Mouse (Mus musculus): Measurements from ENCODE around the gene Sema3g. TPM values are rescaled to one million over a fixed set of nuclear protein-coding genes. Genes with fewer than 3 reads are reported as not detected.

The Sema3g gene
- polyA plus RNA-seq, 2 experiments = 0.15 TPM; not detected in 1

GRCm38 (mm10) chr14:31251626-31252025 lies 34.0 kb downstream of the Sema3g start:
- Histone ChIP-seq H3K4me1 (replicated peaks; ENCODE audit: control insufficient read depth in 2 of 2, insufficient read depth in 2 of 2, low read length in 1 of 2) (peaks cover 7 to 9% of the 10 kb centered on the region in 2 experiments), H3K27ac (peak overlapping the region; percentile 44), H3K9ac (replicated peaks) (peak overlapping the region; percentile 94), H3K9me3 (ENCODE audit: control insufficient read depth, low read length) (no peaks in the 10 kb centered on the region), H3K36me3 (replicated peaks; ENCODE audit: control insufficient read depth, insufficient read depth, low read depth) (peaks cover 36% of the 10 kb centered on the region), H3K4me2 (ENCODE audit: low read depth) (peak overlapping the region; percentile 82), H3K27me3 (ENCODE audit: control insufficient read depth, insufficient read depth, low read length) (no peaks in the 10 kb centered on the region), H3K4me3 (ENCODE audit: insufficient read depth in 1 of 2, low read depth in 2 of 2, low read length in 2 of 2) (peak overlapping the region; percentile 88 to 97)
- under 1% methylated on average over 18 of the region's 18 CpGs for WGBS (ENCODE audit: insufficient replicate concordance)
- DNase-seq (ENCODE audit: low read depth in 3 of 3, low spot score in 3 of 3) (no peak), ATAC-seq (ENCODE audit: insufficient read depth) (peak; percentile 22)
- TF ChIP-seq EP300 (IDR thresholded peaks at IDR 0.05; ENCODE audit: low read depth) (no peak), CTCF (IDR thresholded peaks at IDR 0.05; ENCODE audit: low read depth) (0 out of 2 replicates have a peak, but pooled peaks have one; percentile 6)

GRCm38 (mm10) chr14:31252091-31252490 lies 34.4 kb downstream of the Sema3g start:
- Histone ChIP-seq H3K4me3 (ENCODE audit: insufficient read depth in 1 of 2, low read depth in 2 of 2, low read length in 2 of 2) (peak overlapping the region; percentile 88 to 97), H3K4me1 (replicated peaks; ENCODE audit: control insufficient read depth in 2 of 2, insufficient read depth in 2 of 2, low read length in 1 of 2) (peaks cover 7 to 9% of the 10 kb centered on the region in 2 experiments), H3K36me3 (replicated peaks; ENCODE audit: control insufficient read depth, insufficient read depth, low read depth) (peaks cover 40% of the 10 kb centered on the region), H3K27ac (no peak overlapping the region; the same call in 1 of the 2 replicates), H3K4me2 (ENCODE audit: low read depth) (peak overlapping the region; percentile 82), H3K27me3 (ENCODE audit: control insufficient read depth, insufficient read depth, low read length) (no peaks in the 10 kb centered on the region), H3K9ac (replicated peaks) (peak overlapping the region; percentile 94), H3K9me3 (ENCODE audit: control insufficient read depth, low read length) (no peaks in the 10 kb centered on the region)
- TF ChIP-seq CTCF (IDR thresholded peaks at IDR 0.05; ENCODE audit: low read depth) (0 out of 2 replicates have a peak, but pooled peaks have one; percentile 7), EP300 (IDR thresholded peaks at IDR 0.05; ENCODE audit: low read depth) (no peak)
- 75% methylated on average over 5 of the region's 5 CpGs for WGBS (ENCODE audit: insufficient replicate concordance)
- ATAC-seq (ENCODE audit: insufficient read depth) (no peak), DNase-seq (ENCODE audit: low read depth in 3 of 3, low spot score in 3 of 3) (no peak)

GRCm38 (mm10) chr14:31258476-31259050 lies 40.9 kb downstream of the Sema3g start:
- H3K36me3 ChIP-seq (replicated peaks; ENCODE audit: control insufficient read depth, insufficient read depth, low read depth) = peaks cover 62% of the 10 kb centered on the region
- peaks cover 27 to 30% of the 10 kb centered on the region in 2 experiments for H3K4me1 ChIP-seq (replicated peaks; ENCODE audit: control insufficient read depth in 2 of 2, insufficient read depth in 2 of 2, low read length in 1 of 2)
- H3K9me3 ChIP-seq (ENCODE audit: control insufficient read depth, low read length) = no peaks in the 10 kb centered on the region
- H3K4me2 ChIP-seq (ENCODE audit: low read depth) = no peak overlapping the region
- DNase-seq (ENCODE audit: low read depth in 3 of 3, low spot score in 3 of 3) = no peak
- H3K4me3 ChIP-seq (ENCODE audit: insufficient read depth in 1 of 2, low read depth in 2 of 2, low read length in 2 of 2) = no peak overlapping the region
- TF ChIP-seq EP300 (IDR thresholded peaks at IDR 0.05; ENCODE audit: low read depth) = no peak
- no peak for TF ChIP-seq CTCF (IDR thresholded peaks at IDR 0.05; ENCODE audit: low read depth)
- no peak overlapping the region for H3K9ac ChIP-seq (replicated peaks)
- ATAC-seq (ENCODE audit: insufficient read depth) = no peak
- no peaks in the 10 kb centered on the region for H3K27me3 ChIP-seq (ENCODE audit: control insufficient read depth, insufficient read depth, low read length)
- WGBS (ENCODE audit: insufficient replicate concordance) = 92% methylated on average over 14 of the region's 14 CpGs
- 0 out of 2 replicates have a peak overlapping the region, but pooled peaks have one; percentile 97 for H3K27ac ChIP-seq

- peak overlapping the region; percentile 97 for H3K27ac ChIP-seq
- ATAC-seq (ENCODE audit: insufficient read depth) = peak; percentile 96
These were observed 42.7 kb downstream of the Sema3g start for GRCm38 (mm10) chr14:31260374-31260773.

GRCm38 (mm10) chr14:31260932-31261331 lies 43.3 kb downstream of the Sema3g start:
- TF ChIP-seq EP300 (IDR thresholded peaks at IDR 0.05; ENCODE audit: low read depth) = peak; percentile 69
- TF ChIP-seq CTCF (IDR thresholded peaks at IDR 0.05; ENCODE audit: low read depth) = no peak
- Histone ChIP-seq H3K4me2 (ENCODE audit: low read depth) (peak overlapping the region; percentile 68), H3K4me1 (replicated peaks; ENCODE audit: control insufficient read depth in 2 of 2, insufficient read depth in 2 of 2, low read length in 1 of 2) (peaks cover 27 to 30% of the 10 kb centered on the region in 2 experiments), H3K4me3 (ENCODE audit: insufficient read depth in 1 of 2, low read depth in 2 of 2, low read length in 2 of 2) (peak overlapping the region; percentile 3 to 44; a peak in 3 of 4 replicates), H3K9me3 (ENCODE audit: control insufficient read depth, low read length) (no peaks in the 10 kb centered on the region), H3K27ac (peak overlapping the region; percentile 97), H3K9ac (replicated peaks) (peak overlapping the region; percentile 63), H3K27me3 (ENCODE audit: control insufficient read depth, insufficient read depth, low read length) (no peaks in the 10 kb centered on the region), H3K36me3 (replicated peaks; ENCODE audit: control insufficient read depth, insufficient read depth, low read depth) (peaks cover 39% of the 10 kb centered on the region)
- peak; percentile 45 to 56 (median 45) for DNase-seq (ENCODE audit: low read depth in 3 of 3, low spot score in 3 of 3)
- peak; percentile 72 for ATAC-seq (ENCODE audit: insufficient read depth)
- WGBS (ENCODE audit: insufficient replicate concordance) = 47% methylated on average over 9 of the region's 9 CpGs

More at GRCm38 (mm10) chr14:31260374-31260773, 42.7 kb downstream of the Sema3g start:
- Histone ChIP-seq H3K36me3 (replicated peaks; ENCODE audit: control insufficient read depth, insufficient read depth, low read depth) (peaks cover 44% of the 10 kb centered on the region), H3K4me2 (ENCODE audit: low read depth) (peak overlapping the region; percentile 68), H3K9me3 (ENCODE audit: control insufficient read depth, low read length) (no peaks in the 10 kb centered on the region), H3K9ac (replicated peaks) (peak overlapping the region; percentile 63), H3K27me3 (ENCODE audit: control insufficient read depth, insufficient read depth, low read length) (no peaks in the 10 kb centered on the region), H3K4me3 (ENCODE audit: insufficient read depth in 1 of 2, low read depth in 2 of 2, low read length in 2 of 2) (peak overlapping the region; percentile 3 to 44; a peak in 3 of 4 replicates), H3K4me1 (replicated peaks; ENCODE audit: control insufficient read depth in 2 of 2, insufficient read depth in 2 of 2, low read length in 1 of 2) (peaks cover 27 to 30% of the 10 kb centered on the region in 2 experiments)
- DNase-seq (ENCODE audit: low read depth in 3 of 3, low spot score in 3 of 3) = peak; percentile 74 to 85 (median 75)
- 23% methylated on average over 4 of the region's 4 CpGs for WGBS (ENCODE audit: insufficient replicate concordance)
- peak; percentile 65 for TF ChIP-seq EP300 (IDR thresholded peaks at IDR 0.05; ENCODE audit: low read depth)
- TF ChIP-seq CTCF (IDR thresholded peaks at IDR 0.05; ENCODE audit: low read depth) = no peak

Measured in liver, embryonic 14.5 days (tissue).